Mouse (Mus musculus): ENCODE data around the gene Sox4.

- TF ChIP-seq POLR2A (IDR thresholded peaks at IDR 0.05; ENCODE audit: control insufficient read depth in 1 of 2, insufficient read depth in 1 of 2, low read depth in 1 of 2, low read length in 2 of 2, poor library complexity in 1 of 2) (no peak), CTCF (IDR thresholded peaks at IDR 0.05 in 2 of 3, conservative IDR thresholded peaks at IDR 0.05 in 1 of 3; ENCODE audit: control insufficient read depth in 1 of 3, insufficient read depth in 1 of 3, low read depth in 2 of 3, low read length in 3 of 3, poor library complexity in 1 of 3, severe bottlenecking in 1 of 3) (no peak), POLR2AphosphoS2 (IDR thresholded peaks at IDR 0.05; ENCODE audit: low read length) (no peak), USF1 (IDR thresholded peaks at IDR 0.05; ENCODE audit: low read depth, low read length) (no peak)
These were observed 23.6 kb downstream of the Sox4 start for GRCm38 (mm10) chr13:28929936-28930335.
